Mouse (Mus musculus): ENCODE results near the gene Ppfibp1.

GRCm38 (mm10) chr6:147032303-147032925, 144.1 kb downstream of the Ppfibp1 start, which contains the start of gene Rep15:
- no peak for TF ChIP-seq CTCF (IDR thresholded peaks at IDR 0.05)
- no peak for TF ChIP-seq EP300 (IDR thresholded peaks at IDR 0.05; ENCODE audit: insufficient read depth, low read depth, low read length)
- TF ChIP-seq POLR2A (IDR thresholded peaks at IDR 0.05; ENCODE audit: insufficient read depth, low read depth, low read length), result no peak

Data from heart, adult 2 months (tissue).